Mouse (Mus musculus): ENCODE data around the gene Simc1.
A peak's percentile ranks its signal among the peaks of the same experiment; 100 is the strongest.

Gene Simc1

GRCm38 (mm10) chr13:54548036-54548435 lies 44.5 kb downstream of the Simc1 start:
- DNase-seq, result no peak

- no peak for DNase-seq
Measured at GRCm38 (mm10) chr13:54556176-54556575, 52.6 kb downstream of the Simc1 start.

DNA sequence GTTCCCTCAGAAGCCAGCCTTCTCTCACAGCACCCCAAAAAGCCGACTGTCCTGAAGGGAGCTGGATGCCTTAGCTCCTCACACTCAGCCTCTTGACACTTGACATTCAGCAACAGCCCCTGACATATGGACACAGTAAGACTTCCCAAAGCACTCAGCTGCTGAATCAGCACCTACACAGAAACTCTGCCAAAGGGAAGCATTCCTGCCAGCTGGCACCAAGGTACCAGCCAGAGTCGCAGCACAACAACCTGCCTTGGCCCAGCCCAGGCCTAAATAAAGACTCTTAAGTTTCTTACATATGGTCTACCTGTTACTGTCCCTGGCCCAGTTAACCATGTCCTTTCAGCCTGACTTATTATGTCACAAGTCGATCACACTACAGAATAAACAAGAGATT lies 53.2 kb downstream of the Simc1 start:
- no peak for DNase-seq

DNA sequence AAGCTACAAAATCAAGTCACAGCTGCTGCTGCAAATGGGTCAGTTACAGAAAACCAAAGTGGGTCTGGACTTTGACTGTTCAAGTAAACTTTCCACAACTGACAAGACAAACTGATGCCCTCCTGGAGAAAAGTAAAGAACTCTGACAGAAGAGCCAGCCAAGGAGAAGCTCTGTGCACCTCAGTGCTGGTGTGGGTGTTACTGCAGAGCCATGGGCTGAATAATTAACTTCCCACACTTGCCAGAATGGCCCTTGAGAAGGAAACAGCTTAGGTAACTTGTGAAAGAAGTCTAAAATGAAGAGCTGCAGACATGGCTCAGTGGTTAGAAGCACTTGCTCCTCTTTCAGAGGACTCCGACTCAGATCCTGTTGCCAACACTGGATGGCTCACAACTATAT lies 54.1 kb downstream of the Simc1 start:
- no peak for DNase-seq

DNA sequence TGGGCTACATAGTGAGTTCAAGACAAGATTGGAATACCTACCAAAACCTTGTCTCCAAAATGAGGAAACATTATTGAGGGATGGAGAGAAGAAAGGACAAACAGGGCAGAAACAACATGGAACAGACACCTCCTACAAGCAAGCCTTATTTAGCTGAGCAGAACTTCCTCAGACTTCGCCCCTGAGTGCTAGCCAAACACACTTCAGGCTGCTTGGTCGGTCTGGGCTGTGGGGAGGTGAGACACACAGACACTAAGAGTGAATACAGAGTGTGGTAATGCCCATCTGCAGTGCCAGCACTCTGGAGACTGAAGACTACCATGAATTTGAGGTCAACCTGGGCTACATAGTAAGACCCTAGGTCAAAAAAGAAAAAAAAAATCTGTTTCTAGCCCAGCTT lies 56.1 kb downstream of the Simc1 start:
- no peak for DNase-seq

DNA sequence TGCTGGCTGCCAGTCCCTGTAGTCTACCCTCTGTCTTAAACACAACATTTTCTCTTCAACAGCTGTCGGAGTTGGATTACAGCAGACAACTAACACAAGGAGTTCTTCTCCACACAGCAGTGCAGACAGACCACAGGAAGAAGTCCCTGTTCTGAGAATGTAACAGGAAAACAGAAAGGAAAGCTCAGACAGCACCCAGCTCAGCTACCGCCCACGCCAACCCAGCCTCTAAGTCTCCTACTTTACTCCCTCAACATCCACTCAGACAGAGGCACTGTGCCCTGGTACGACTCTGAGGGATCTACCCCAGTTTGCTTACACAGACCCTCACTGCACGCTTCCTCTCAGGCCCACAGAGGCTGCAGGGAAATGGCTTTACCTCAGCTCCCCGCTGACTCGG lies 57.0 kb downstream of the Simc1 start:
- DNase-seq, result no peak

GRCm38 (mm10) chr13:54562562-54562961 lies 59.0 kb downstream of the Simc1 start:
- DNase-seq, result no peak

DNA sequence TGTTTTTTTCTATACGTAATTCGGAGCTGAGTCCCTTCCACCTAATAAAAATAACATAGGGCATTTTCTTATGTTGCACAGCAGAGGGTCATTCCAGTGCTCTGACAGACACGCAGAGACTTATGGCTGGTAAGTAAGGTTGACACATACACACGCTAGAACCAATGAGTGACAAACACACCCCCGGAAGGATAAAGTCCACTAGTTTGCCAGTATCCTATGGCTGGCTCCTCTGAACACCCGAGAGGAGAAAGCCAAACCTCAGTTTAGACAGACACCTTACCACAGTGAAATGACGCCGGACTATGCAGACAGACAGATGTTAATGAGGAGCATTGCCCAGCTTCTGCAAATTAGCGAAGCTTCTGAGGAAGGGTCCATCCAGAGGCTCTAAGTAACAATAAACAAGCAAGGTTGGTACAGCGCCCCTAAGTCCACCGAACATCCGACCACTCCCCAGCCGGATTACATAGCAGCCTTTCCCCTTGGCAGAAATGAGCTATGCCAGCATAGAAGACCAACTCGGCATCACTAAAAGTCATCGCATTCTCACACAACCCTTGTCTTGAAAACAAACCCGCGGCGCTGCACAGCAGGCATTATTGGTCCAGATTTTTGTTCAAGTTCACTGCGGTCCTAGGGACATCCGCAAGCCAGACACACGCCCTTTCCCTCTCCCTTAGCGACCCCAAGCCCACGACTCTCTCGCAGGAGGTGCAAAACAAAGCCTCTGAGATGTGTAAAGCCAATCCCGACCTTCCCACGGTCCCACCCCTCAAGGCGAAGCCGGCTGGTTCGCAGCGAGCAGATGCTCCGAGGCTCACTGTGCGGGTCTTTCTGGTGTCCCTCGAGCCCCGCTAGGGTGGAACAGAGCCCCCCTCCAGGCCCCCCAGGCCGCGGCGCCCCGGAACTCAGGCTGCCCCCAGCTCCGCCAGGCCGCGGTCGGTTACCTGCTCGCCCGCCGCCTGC lies 60.9 kb downstream of the Simc1 start:
- peak in 1 of 2 experiments; percentile 16 for DNase-seq

DNA sequence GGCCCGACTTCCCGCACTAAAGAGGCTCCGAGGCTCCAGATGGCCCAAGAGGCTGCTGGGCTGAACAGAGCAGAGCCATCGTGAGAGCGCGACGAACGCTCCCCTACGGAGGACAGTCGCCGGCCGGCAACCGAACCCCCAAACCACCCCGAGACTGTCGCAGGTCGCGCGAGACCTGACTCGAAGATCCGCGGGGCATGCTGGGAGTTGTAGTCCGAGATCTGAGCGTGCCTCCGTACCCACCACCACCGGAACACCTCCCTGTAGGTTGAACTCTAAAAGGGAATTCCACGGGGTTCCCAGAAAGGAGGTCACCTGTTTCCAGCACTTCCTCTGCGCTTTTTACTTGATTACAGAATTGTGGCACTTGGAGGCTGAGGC lies 61.6 kb downstream of the Simc1 start, which contains the start of gene 4833439L19Rik:
Gene 4833439L19Rik (minus strand): TSS at position 235 of the 381 bp plus-strand sequence.
- DNase-seq, result peak; percentile 89 to 97

DNA sequence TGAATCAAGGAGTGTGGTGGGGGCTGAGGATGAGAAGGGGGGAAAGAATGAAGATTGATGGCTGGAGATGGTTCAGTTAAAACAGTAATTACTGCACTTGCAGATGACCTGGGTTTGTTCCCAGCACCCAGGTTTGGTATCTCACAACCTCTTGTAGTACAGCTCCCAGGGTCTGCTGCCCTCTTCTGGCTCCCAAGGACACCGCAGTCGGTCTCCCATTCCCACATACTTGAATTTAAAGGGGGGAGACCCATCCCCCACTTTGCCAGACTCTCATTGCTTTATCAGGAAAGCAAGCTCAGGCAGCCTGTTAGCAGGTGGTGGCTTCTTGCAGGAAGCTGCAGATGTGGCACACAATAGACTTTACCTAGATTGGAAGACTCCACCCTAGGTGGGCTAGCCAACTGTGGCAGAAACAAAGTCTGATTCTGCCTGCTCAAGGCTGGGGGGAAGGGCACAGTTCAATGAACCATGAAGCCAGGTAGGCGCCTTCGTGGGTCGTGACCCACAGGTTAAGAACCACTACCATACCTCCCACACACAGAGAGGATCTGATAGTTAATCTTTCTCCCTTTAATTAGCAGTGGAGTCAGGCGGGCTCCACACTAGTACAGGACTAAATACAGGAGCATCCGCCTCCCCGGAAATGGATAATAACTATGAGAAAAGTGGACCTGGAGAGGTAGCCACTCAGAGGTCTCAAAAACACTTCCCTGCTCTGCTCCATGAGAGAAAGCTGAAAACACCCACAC lies 62.2 kb downstream of the Simc1 start:
- peak; percentile 40 to 57 for DNase-seq

GRCm38 (mm10) chr13:54568380-54568779 lies 64.8 kb downstream of the Simc1 start:
- no peak for DNase-seq

GRCm38 (mm10) chr13:54569282-54569681 lies 65.7 kb downstream of the Simc1 start:
- DNase-seq, result no peak

GRCm38 (mm10) chr13:54570736-54571135 lies 67.2 kb downstream of the Simc1 start:
- no peak for DNase-seq

DNA sequence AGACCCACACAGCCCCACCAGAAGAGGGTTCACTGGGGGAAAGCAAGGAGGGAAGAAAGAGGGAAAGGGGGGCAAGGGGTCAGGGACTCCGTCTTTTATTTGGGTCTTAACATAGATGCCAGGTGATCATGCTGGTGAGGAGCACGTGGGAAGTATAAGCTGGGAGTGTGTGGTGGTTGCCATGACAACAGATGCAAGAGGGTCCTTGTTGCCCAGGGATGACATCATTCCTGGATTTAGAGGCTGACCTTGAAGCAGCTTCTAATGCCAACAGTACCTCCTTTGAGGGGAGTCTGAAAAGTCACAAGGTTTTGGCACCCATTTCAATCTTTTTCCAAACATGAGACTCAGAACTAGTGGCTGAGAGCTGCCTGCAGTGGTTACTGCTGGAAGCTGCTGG lies 68.1 kb downstream of the Simc1 start:
- no peak for DNase-seq

- no peak for DNase-seq
Measured at GRCm38 (mm10) chr13:54572621-54573020, 69.0 kb downstream of the Simc1 start.

- DNase-seq, result peak; percentile 49 to 71
Measured at GRCm38 (mm10) chr13:54574854-54575481, 71.4 kb downstream of the Simc1 start, which contains the start of gene Arl10. Arl10 (plus strand) TSS chr13:54575015.

- peak in 1 of 2 experiments; percentile 12 for DNase-seq
Measured at GRCm38 (mm10) chr13:54575489-54575888, 71.9 kb downstream of the Simc1 start.

DNA sequence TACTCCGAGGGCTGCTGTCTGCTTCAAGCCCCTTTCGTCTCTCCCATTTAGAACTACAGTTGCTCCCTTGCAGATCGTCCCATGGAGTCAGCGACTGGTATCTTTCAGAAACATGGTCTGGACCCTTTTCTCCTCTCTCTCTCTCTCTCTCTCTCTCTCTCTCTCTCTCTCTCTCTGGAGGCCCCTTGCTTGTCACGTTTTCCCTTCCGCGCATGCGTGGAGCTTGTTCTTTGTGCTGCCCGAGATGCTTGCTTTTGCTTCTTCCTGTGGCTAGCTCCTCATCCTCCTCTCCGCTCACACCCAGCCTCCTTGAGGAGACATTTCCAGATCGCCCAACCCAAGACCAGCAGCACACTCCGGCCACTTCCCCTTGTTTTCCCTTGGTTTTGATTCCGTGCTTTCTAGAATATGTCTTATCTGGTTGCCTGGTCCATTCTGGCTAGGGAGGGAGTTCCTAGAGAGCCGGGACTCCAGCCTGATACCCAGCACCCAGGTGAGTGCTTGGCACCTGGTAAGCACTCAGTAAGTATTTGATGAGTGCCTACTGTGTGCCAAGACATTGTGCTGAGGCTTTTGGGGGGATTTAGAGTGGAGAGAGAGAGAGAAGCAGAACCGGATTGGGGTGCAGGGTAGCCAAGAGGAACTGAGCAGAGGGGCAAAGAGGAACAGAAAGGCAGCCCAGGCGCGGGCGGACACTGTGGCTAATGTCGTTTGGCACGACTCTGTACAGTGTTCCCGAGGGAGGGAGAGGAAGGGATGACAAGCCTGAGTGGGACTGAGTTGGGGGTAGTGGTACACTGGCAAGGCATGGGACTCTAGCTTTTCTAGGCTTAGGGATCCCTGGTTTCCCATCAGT lies 74.3 kb downstream of the Simc1 start:
- peak; percentile 41 to 50 for DNase-seq

DNA sequence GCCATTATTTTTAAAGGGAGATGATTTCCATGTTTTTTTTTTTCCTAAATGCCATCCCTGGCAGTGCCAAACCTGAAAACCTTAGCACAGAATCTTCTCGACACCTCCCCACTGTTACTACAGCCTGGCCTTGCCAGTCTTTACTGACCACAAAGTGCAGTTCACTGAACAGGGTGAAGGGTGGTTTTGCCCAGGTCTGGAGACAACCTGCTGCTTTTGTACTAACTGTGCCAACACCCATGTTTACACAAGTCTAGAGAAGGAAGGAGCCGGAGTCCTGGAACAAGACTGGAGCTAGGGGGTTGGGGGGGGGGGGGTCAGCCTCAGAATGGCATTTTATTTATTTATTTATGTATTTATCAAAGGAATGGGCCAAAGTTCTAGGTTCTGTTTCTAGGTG lies 77.8 kb downstream of the Simc1 start:
- no peak for DNase-seq

DNA sequence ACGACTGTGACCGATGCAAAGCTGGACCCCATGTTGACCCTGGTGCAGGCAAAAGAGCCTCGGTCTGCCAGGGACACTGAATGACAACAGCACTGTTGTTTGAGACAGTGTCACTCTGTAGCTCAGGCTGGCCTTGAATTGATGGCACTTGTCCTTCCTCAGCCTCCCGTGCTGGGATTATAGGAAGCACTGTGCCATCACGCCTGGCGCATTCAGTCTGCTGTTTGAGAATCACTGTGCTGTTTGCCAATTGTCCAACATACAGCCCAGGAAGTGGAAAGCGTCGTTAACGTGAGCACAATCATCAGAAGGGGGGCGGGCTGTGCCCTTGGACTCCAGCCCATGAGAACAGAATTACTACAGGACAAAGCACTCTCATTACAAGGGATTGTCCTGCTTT lies 78.5 kb downstream of the Simc1 start:
- DNase-seq, result no peak

DNA sequence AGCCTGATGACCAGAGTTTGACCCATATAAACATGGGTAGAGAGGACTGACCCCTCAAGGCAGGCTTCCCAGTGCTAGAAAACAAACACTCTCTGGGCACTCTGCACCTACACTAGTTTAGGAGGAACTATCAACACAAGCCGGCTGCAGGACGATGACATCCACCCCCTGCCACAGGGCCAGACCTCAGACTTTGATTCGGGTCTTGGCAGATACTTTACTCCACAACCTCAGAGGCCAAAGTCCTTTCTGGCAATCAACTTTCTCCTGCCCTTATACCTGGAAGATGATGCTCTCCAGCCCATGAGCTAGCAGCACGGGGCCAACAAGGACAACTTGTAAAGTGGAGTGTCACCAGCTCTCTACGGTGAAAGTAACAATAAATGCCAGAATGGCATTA lies 79.3 kb downstream of the Simc1 start:
- no peak for DNase-seq

- DNase-seq, result no peak
Measured at GRCm38 (mm10) chr13:54585831-54586230, 82.3 kb downstream of the Simc1 start.
